Mouse (Mus musculus): ENCODE measurements around the gene Zbtb3.

DNA sequence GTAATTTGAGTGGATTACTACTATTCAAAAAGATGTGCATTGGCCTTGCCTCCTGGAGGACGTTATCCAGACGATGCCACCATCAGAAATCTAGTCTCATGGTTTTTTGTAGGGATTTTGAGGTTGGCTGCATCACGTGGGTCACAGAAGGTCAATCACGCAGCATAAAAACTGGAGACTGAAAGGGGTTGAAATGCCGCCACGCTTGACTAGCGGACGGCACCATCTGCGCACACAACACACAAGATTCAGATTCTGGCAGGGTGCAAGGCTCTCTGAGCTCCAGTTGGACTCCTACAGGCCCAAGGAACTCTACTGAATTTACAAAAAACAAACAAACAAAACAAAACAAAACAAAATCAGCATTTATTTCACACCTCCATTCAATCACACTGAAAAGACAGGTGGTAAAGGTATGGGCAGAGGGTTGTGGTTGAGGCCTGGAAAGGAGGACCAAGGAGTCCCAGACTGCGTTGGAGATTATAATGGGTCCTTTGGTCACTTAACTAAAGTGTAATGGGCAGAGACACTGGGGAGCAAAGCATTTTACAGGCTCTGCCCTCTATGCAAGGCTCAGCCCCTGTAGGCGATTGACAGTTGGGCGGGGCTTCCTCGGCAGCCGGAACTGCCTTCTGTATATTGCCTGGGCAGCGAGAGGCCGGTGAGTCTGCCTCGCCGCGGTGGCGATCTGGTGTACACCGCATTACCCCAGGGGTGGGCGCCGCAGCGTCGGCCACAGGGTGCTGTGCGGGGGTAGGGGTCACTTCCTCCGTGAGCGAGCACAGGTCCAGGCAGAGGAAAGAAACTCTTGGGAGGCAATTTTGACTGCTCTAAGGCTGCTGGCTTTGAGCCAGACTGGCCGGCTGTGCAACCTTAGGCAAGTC is 37.8 kb downstream of the Zbtb3 start:
- TF ChIP-seq CTCF (IDR thresholded peaks at IDR 0.05; ENCODE audit: low read depth, low read length), result no peak
- no peak for TF ChIP-seq GATA1 (IDR thresholded peaks at IDR 0.05; ENCODE audit: borderline replicate concordance, low read length)
- no peak for TF ChIP-seq POLR2AphosphoS5 (IDR thresholded peaks at IDR 0.05; ENCODE audit: insufficient replicate concordance, low read depth, low read length)

All from G1E (cell line).